Mouse (Mus musculus) thymus, postnatal 25 days (tissue): ENCODE measurements around the gene Angpt4.
A peak's percentile ranks its signal among the peaks of the same experiment; 100 is the strongest.

ENCODE experiments used
- DNase-seq: peaks from one replicate; pipeline ENCODE4 v3.0.0; 2022

Gene Angpt4

GRCm38 (mm10) chr2:151986958-151987357 is 75.9 kb downstream of the Angpt4 start:
- DNase-seq: no peak

GRCm38 (mm10) chr2:151988978-151989377 is 78.0 kb downstream of the Angpt4 start:
- DNase-seq: no peak

GRCm38 (mm10) chr2:151990985-151991394 is 80.0 kb downstream of the Angpt4 start:
- no peak for DNase-seq

GRCm38 (mm10) chr2:151991446-151991845 is 80.4 kb downstream of the Angpt4 start:
- no peak for DNase-seq

- peak; percentile 82 for DNase-seq
These were observed 83.5 kb downstream of the Angpt4 start for GRCm38 (mm10) chr2:151994350-151995122.
